Mouse (Mus musculus) forebrain, embryonic 15.5 days (tissue): ENCODE results near the gene Tiam2. TPM values are rescaled to one million over a fixed set of nuclear protein-coding genes. Genes with fewer than 3 reads are reported as not detected.

Experiments
- ATAC-seq: fragments of 200-750 bp; cut with Nextera tagmentation; replicated peaks from 2 replicates; pipeline ENCODE4 v1.8.0; 2017; ENCODE audit warnings: mild to moderate bottlenecking, moderate TSS enrichment, moderate library complexity
- H3K27ac ChIP-seq: fragments of 300-500 bp; sonication (generic); replicated peaks from 2 replicates; pipeline ENCODE4 v1.5.1; 2015; ENCODE audit warnings: mild to moderate bottlenecking, inconsistent platforms
- H3K27me3 ChIP-seq: fragments of 300-500 bp; sonication (generic); 2 replicates; pipeline ENCODE4 v1.6.1; 2015; ENCODE audit warnings: inconsistent platforms
- H3K36me3 ChIP-seq: fragments of 300-500 bp; sonication (generic); 2 replicates; pipeline ENCODE4 v1.6.1; 2015; ENCODE audit warnings: mild to moderate bottlenecking, inconsistent platforms
- H3K4me1 ChIP-seq: fragments of 300-500 bp; sonication (generic); 2 replicates; pipeline ENCODE4 v1.6.1; 2015; ENCODE audit warnings: inconsistent platforms
- H3K4me2 ChIP-seq: fragments of 300-500 bp; sonication (generic); replicated peaks from 2 replicates; pipeline ENCODE4 v1.6.1; 2015; ENCODE audit warnings: mild to moderate bottlenecking, inconsistent platforms
- H3K4me3 ChIP-seq: fragments of 300-500 bp; sonication (generic); 2 replicates; pipeline ENCODE4 v1.5.1; 2015; ENCODE audit warnings: mild to moderate bottlenecking, inconsistent platforms
- H3K9ac ChIP-seq: fragments of 300-500 bp; sonication (generic); replicated peaks from 2 replicates; pipeline ENCODE4 v1.6.1; 2015; ENCODE audit warnings: mild to moderate bottlenecking, inconsistent platforms
- H3K9me3 ChIP-seq: fragments of 300-500 bp; sonication (generic); 2 replicates; pipeline ENCODE4 v1.6.1; 2016; ENCODE audit warnings: inconsistent platforms
- WGBS: fragments of 180-500 bp; shearing (Covaris S2); methylation state at CpG from one replicate; pipeline ENCODE4 v1.1.7; 2015; ENCODE audit warnings: mixed read lengths; 5-methylcytosine and 5-hydroxymethylcytosine counted together
- polyA plus RNA-seq: library from polyadenylated mRNA; unstranded; fragments of >200 nt; fragmentation: Nextera tagmentation; extraction: Ambion mirVana; gene quantifications from 2 replicates; pipeline ENCODE4 v1.2.1, GENCODE M21; 2015

The Tiam2 gene
- polyA plus RNA-seq, 1 experiment from 2014 or later = 122 TPM

GRCm38 (mm10) chr17:3436841-3437515, 110.6 kb downstream of the Tiam2 start:
- Histone ChIP-seq H3K36me3 (peaks cover 14% of the 10 kb centered on the region), H3K27ac (no peak overlapping the region), H3K4me1 (peaks cover 17% of the 10 kb centered on the region), H3K4me3 (no peak overlapping the region), H3K27me3 (no peaks in the 10 kb centered on the region), H3K9me3 (no peaks in the 10 kb centered on the region), H3K4me2 (no peak overlapping the region), H3K9ac (no peak overlapping the region)
- 71% methylated on average over 12 of the region's 12 CpGs for WGBS
- no peak for ATAC-seq

GRCm38 (mm10) chr17:3442526-3443401, 116.4 kb downstream of the Tiam2 start:
- H3K4me3 ChIP-seq = no peak overlapping the region
- no peaks in the 10 kb centered on the region for H3K27me3 ChIP-seq
- no peak overlapping the region for H3K4me2 ChIP-seq
- H3K27ac ChIP-seq = peak overlapping the region; percentile 89
- peak; percentile 95 for ATAC-seq
- WGBS = 18% methylated on average over 10 of the region's 10 CpGs
- no peaks in the 10 kb centered on the region for H3K9me3 ChIP-seq
- H3K36me3 ChIP-seq = peaks cover 9% of the 10 kb centered on the region
- H3K9ac ChIP-seq = no peak overlapping the region
- H3K4me1 ChIP-seq = peaks cover 32% of the 10 kb centered on the region

GRCm38 (mm10) chr17:3446191-3446950, 120.0 kb downstream of the Tiam2 start:
- WGBS = 47% methylated on average over 8 of the region's 8 CpGs
- no peak overlapping the region for H3K4me3 ChIP-seq

GRCm38 (mm10) chr17:3448725-3449124, 122.4 kb downstream of the Tiam2 start:
- WGBS = 37% methylated on average over 3 of the region's 3 CpGs
- Histone ChIP-seq H3K4me2 (no peak overlapping the region), H3K36me3 (peaks cover 19% of the 10 kb centered on the region), H3K27ac (no peak overlapping the region), H3K4me3 (no peak overlapping the region), H3K9me3 (no peaks in the 10 kb centered on the region), H3K9ac (no peak overlapping the region), H3K27me3 (no peaks in the 10 kb centered on the region), H3K4me1 (peaks cover 4% of the 10 kb centered on the region; the same call in 1 of the 2 replicates)
- peak; percentile 51; the same call in 1 of the 2 replicates for ATAC-seq

More at GRCm38 (mm10) chr17:3446191-3446950, 120.0 kb downstream of the Tiam2 start:
- Histone ChIP-seq H3K36me3 (peaks cover 12% of the 10 kb centered on the region), H3K4me1 (peaks cover 27% of the 10 kb centered on the region), H3K27ac (0 out of 2 replicates have a peak overlapping the region, but pooled peaks have one; percentile 14), H3K4me2 (no peak overlapping the region), H3K27me3 (no peaks in the 10 kb centered on the region), H3K9ac (no peak overlapping the region), H3K9me3 (no peaks in the 10 kb centered on the region)
- no peak for ATAC-seq

- Histone ChIP-seq H3K4me3 (no peak overlapping the region), H3K27me3 (no peaks in the 10 kb centered on the region), H3K27ac (no peak overlapping the region), H3K9me3 (no peaks in the 10 kb centered on the region), H3K9ac (no peak overlapping the region), H3K36me3 (peaks cover 27% of the 10 kb centered on the region), H3K4me1 (0 out of 2 replicates have a peak, but pooled peaks cover 6% of the 10 kb centered on the region), H3K4me2 (no peak overlapping the region)
- WGBS = 65% methylated on average over 2 of the region's 2 CpGs
- no peak for ATAC-seq
These were observed 124.7 kb downstream of the Tiam2 start for GRCm38 (mm10) chr17:3451077-3451476.

GRCm38 (mm10) chr17:3452571-3453311, 126.4 kb downstream of the Tiam2 start:
- H3K9ac ChIP-seq = no peak overlapping the region
- H3K27me3 ChIP-seq = no peaks in the 10 kb centered on the region
- no peaks in the 10 kb centered on the region for H3K9me3 ChIP-seq
- no peak for ATAC-seq
- no peak overlapping the region for H3K4me2 ChIP-seq
- 0 out of 2 replicates have a peak, but pooled peaks cover 6% of the 10 kb centered on the region for H3K4me1 ChIP-seq
- H3K4me3 ChIP-seq = no peak overlapping the region
- H3K27ac ChIP-seq = no peak overlapping the region
- 84% methylated on average over 12 of the region's 12 CpGs for WGBS
- H3K36me3 ChIP-seq = peaks cover 29% of the 10 kb centered on the region

GRCm38 (mm10) chr17:3453946-3454345, 127.6 kb downstream of the Tiam2 start:
- Histone ChIP-seq H3K9ac (no peak overlapping the region), H3K27me3 (no peaks in the 10 kb centered on the region), H3K4me1 (0 out of 2 replicates have a peak, but pooled peaks cover 6% of the 10 kb centered on the region), H3K9me3 (no peaks in the 10 kb centered on the region), H3K4me3 (no peak overlapping the region), H3K27ac (no peak overlapping the region), H3K36me3 (peaks cover 29% of the 10 kb centered on the region), H3K4me2 (no peak overlapping the region)
- 38% methylated on average over 10 of the region's 10 CpGs for WGBS
- no peak for ATAC-seq

GRCm38 (mm10) chr17:3454850-3455249, 128.5 kb downstream of the Tiam2 start:
- H3K36me3 ChIP-seq = peaks cover 29% of the 10 kb centered on the region
- 0 out of 2 replicates have a peak, but pooled peaks cover 6% of the 10 kb centered on the region for H3K4me1 ChIP-seq
- ATAC-seq = no peak
- no peaks in the 10 kb centered on the region for H3K27me3 ChIP-seq
- 91% methylated on average over 9 of the region's 9 CpGs for WGBS
- no peak overlapping the region for H3K4me3 ChIP-seq
- no peak overlapping the region for H3K9ac ChIP-seq
- no peak overlapping the region for H3K27ac ChIP-seq
- no peak overlapping the region for H3K4me2 ChIP-seq
- no peaks in the 10 kb centered on the region for H3K9me3 ChIP-seq

- H3K4me3 ChIP-seq = no peak overlapping the region
- no peak overlapping the region for H3K9ac ChIP-seq
- H3K36me3 ChIP-seq = peaks cover 13% of the 10 kb centered on the region; the same call in 1 of the 2 replicates
- H3K4me2 ChIP-seq = no peak overlapping the region
- no peaks in the 10 kb centered on the region for H3K27me3 ChIP-seq
- H3K4me1 ChIP-seq = 0 out of 2 replicates have a peak, but pooled peaks cover 6% of the 10 kb centered on the region
- H3K27ac ChIP-seq = no peak overlapping the region
- WGBS = 73% methylated on average over 2 of the region's 2 CpGs
- no peaks in the 10 kb centered on the region for H3K9me3 ChIP-seq
- no peak for ATAC-seq
These were observed 131.7 kb downstream of the Tiam2 start for GRCm38 (mm10) chr17:3457914-3458681.

- 67% methylated on average over 4 of the region's 4 CpGs for WGBS
- Histone ChIP-seq H3K4me1 (peaks cover 12% of the 10 kb centered on the region), H3K9me3 (no peaks in the 10 kb centered on the region), H3K36me3 (peaks cover 3% of the 10 kb centered on the region; the same call in 1 of the 2 replicates), H3K27me3 (no peaks in the 10 kb centered on the region), H3K9ac (no peak overlapping the region), H3K27ac (no peak overlapping the region), H3K4me2 (no peak overlapping the region), H3K4me3 (no peak overlapping the region)
- ATAC-seq = no peak
These were observed 139.5 kb downstream of the Tiam2 start for GRCm38 (mm10) chr17:3465861-3466260.
